In genomic region chr8:71367529-71368176, GRCm38 (mm10) we compare ENCODE assay signal across 8 mouse cellular contexts. TPM values are rescaled to one million over a fixed set of nuclear protein-coding genes. Genes with fewer than 3 reads are reported as not detected.
DNase-seq lines count a peak whose midpoint lies in the region; ATAC-seq and TF ChIP-seq lines count a peak whose summit lies in the region.

No protein-coding gene starts in this region.

- H3K27ac ChIP-seq in lung, postnatal 0 days (ENCODE audit: low read length) = peak overlapping the region; percentile 91
- H3K27ac ChIP-seq in hindbrain, embryonic 15.5 days (replicated peaks) = peak overlapping the region; percentile 97
- peak overlapping the region; percentile 93 for H3K27ac ChIP-seq in midbrain, embryonic 14.5 days (replicated peaks; ENCODE audit: low read depth, low read length)

- WGBS in lung, postnatal 0 days = 34% methylated on average over 17 of the region's 17 CpGs
- 55% methylated on average over 17 of the region's 17 CpGs for WGBS in hindbrain, embryonic 15.5 days
- WGBS in midbrain, embryonic 14.5 days = 56% methylated on average over 17 of the region's 17 CpGs

- peaks cover 5% of the 10 kb centered on the region for H3K4me1 ChIP-seq in lung, postnatal 0 days (ENCODE audit: insufficient read depth, low read depth, low read length)
- peaks cover 28% of the 10 kb centered on the region for H3K4me1 ChIP-seq in hindbrain, embryonic 15.5 days (replicated peaks)
- H3K4me1 ChIP-seq in midbrain, embryonic 14.5 days (ENCODE audit: control insufficient read depth, insufficient read depth, low read length) = peaks cover 14% of the 10 kb centered on the region

- H3K36me3 ChIP-seq in lung, postnatal 0 days (ENCODE audit: insufficient read depth, low read length) = 0 out of 2 replicates have a peak, but pooled peaks cover 7% of the 10 kb centered on the region
- H3K36me3 ChIP-seq in hindbrain, embryonic 15.5 days = no peaks in the 10 kb centered on the region
- H3K36me3 ChIP-seq in midbrain, embryonic 14.5 days (ENCODE audit: control insufficient read depth, insufficient read depth, low read length) = peaks cover 12% of the 10 kb centered on the region; the same call in 1 of the 2 replicates

- TF ChIP-seq CTCF in lung, postnatal 0 days (IDR thresholded peaks at IDR 0.05) = no peak

- H3K9ac ChIP-seq in lung, postnatal 0 days (replicated peaks; ENCODE audit: low read depth) = peak overlapping the region; percentile 57
- H3K9ac ChIP-seq in hindbrain, embryonic 15.5 days = peak overlapping the region; percentile 70
- peak overlapping the region; percentile 52 for H3K9ac ChIP-seq in midbrain, embryonic 14.5 days (replicated peaks; ENCODE audit: low read length)

- no peak for ATAC-seq in lung, postnatal 0 days
- ATAC-seq in hindbrain, embryonic 15.5 days (ENCODE audit: low FRiP score, low read depth) = 0 out of 2 replicates have a peak, but pooled peaks have one; percentile 0
- no peak for ATAC-seq in midbrain, embryonic 14.5 days (ENCODE audit: low FRiP score, low TSS enrichment)

- TF ChIP-seq EP300 in lung, postnatal 0 days (IDR thresholded peaks at IDR 0.05) = no peak

- H3K4me2 ChIP-seq in lung, postnatal 0 days (replicated peaks; ENCODE audit: low read depth, low read length) = peak overlapping the region; percentile 62
- peak overlapping the region; percentile 80 for H3K4me2 ChIP-seq in hindbrain, embryonic 15.5 days
- H3K4me2 ChIP-seq in midbrain, embryonic 14.5 days (ENCODE audit: low read length) = peak overlapping the region; percentile 73

- peak overlapping the region; percentile 67 for H3K4me3 ChIP-seq in lung, postnatal 0 days (ENCODE audit: low read depth, low read length)
- peak overlapping the region; percentile 73 for H3K4me3 ChIP-seq in hindbrain, embryonic 15.5 days
- H3K4me3 ChIP-seq in midbrain, embryonic 14.5 days (replicated peaks; ENCODE audit: low read depth, low read length) = peak overlapping the region; percentile 64

- H3K27me3 ChIP-seq in lung, postnatal 0 days (replicated peaks; ENCODE audit: insufficient read depth, low read length) = no peaks in the 10 kb centered on the region
- H3K27me3 ChIP-seq in hindbrain, embryonic 15.5 days = no peaks in the 10 kb centered on the region
- H3K27me3 ChIP-seq in midbrain, embryonic 14.5 days (ENCODE audit: control insufficient read depth, insufficient read depth, low read length) = no peaks in the 10 kb centered on the region

- DNase-seq in adrenal gland, postnatal 10 days = peak; percentile 53
- no peak for DNase-seq in adrenal gland, adult 8-10 months
- DNase-seq in lung, postnatal 0 days (ENCODE audit: low spot score) = no peak
- no peak for DNase-seq in lung, postnatal 36 days
- no peak for DNase-seq in midbrain, embryonic 14.5 days
- no peak for DNase-seq in right cerebral cortex, postnatal 25 days
- no peak for DNase-seq in urinary bladder, adult 2 months (ENCODE audit: low spot score)

- no peaks in the 10 kb centered on the region for H3K9me3 ChIP-seq in lung, postnatal 0 days (ENCODE audit: low read length)
- H3K9me3 ChIP-seq in hindbrain, embryonic 15.5 days = no peaks in the 10 kb centered on the region
- H3K9me3 ChIP-seq in midbrain, embryonic 14.5 days (ENCODE audit: control insufficient read depth, low read length) = no peaks in the 10 kb centered on the region

RNA-seq across cellular contexts. Expression of gene Use1, which starts 1.0 kb away (rescaled TPM):
- total RNA-seq in adrenal gland, postnatal 10 days (2021) = 100 to 1,000 TPM; 170 to 185 TPM
- 100 to 1,000 TPM; 203 to 262 (median 232) TPM for total RNA-seq in adrenal gland, adult 8-10 months (2022)
- polyA plus RNA-seq in lung, postnatal 0 days (2015; fragmentation: Nextera tagmentation; extraction: Ambion mirVana) = 136 and 139 TPM in 2 replicates
- polyA plus RNA-seq in hindbrain, embryonic 15.5 days (2015; fragmentation: Nextera tagmentation; extraction: Ambion mirVana) = 113 TPM in 2 replicates
- 121 TPM in 2 replicates for polyA plus RNA-seq in midbrain, embryonic 14.5 days (2014; fragmentation: Nextera tagmentation; extraction: Ambion mirVana)
- 218 and 244 TPM in 2 replicates for polyA plus RNA-seq in urinary bladder, adult 2 months (2012; rRNA removed)

RNA-seq across cellular contexts. Expression of gene Ocel1, which starts 3.4 kb away (rescaled TPM):
- 10 to 100 TPM; 15.7 to 19.9 TPM for total RNA-seq in adrenal gland, postnatal 10 days (2021)
- total RNA-seq in adrenal gland, adult 8-10 months (2022) = 10 to 100 TPM; 15.9 to 18.8 (median 17.7) TPM
- 11.1 and 11.9 TPM in 2 replicates for polyA plus RNA-seq in lung, postnatal 0 days (2015; fragmentation: Nextera tagmentation; extraction: Ambion mirVana)
- 6.6 and 7.4 TPM in 2 replicates for polyA plus RNA-seq in hindbrain, embryonic 15.5 days (2015; fragmentation: Nextera tagmentation; extraction: Ambion mirVana)
- polyA plus RNA-seq in midbrain, embryonic 14.5 days (2014; fragmentation: Nextera tagmentation; extraction: Ambion mirVana) = 4.2 and 4.3 TPM in 2 replicates
- polyA plus RNA-seq in urinary bladder, adult 2 months (2012; rRNA removed) = 10.3 and 12.0 TPM in 2 replicates

RNA-seq across cellular contexts. Expression of gene Nr2f6, which starts 14.1 kb away (rescaled TPM):
- 10 to 100 TPM; 70.5 to 80.8 TPM for total RNA-seq in adrenal gland, postnatal 10 days (2021)
- 10 to 100 TPM; 59.1 to 67.2 (median 62.7) TPM for total RNA-seq in adrenal gland, adult 8-10 months (2022)
- 61.5 and 69.4 TPM in 2 replicates for polyA plus RNA-seq in lung, postnatal 0 days (2015; fragmentation: Nextera tagmentation; extraction: Ambion mirVana)
- polyA plus RNA-seq in hindbrain, embryonic 15.5 days (2015; fragmentation: Nextera tagmentation; extraction: Ambion mirVana) = 29.3 and 31.4 TPM in 2 replicates
- 24.9 and 29.4 TPM in 2 replicates for polyA plus RNA-seq in midbrain, embryonic 14.5 days (2014; fragmentation: Nextera tagmentation; extraction: Ambion mirVana)
- 65.7 and 75.0 TPM in 2 replicates for polyA plus RNA-seq in urinary bladder, adult 2 months (2012; rRNA removed)

RNA-seq across cellular contexts. Expression of gene Ushbp1, which starts 27.9 kb away (rescaled TPM):
- total RNA-seq in adrenal gland, postnatal 10 days (2021) = 10 to 100 TPM; 28.6 to 43.1 TPM
- 10 to 100 TPM; 11.4 to 25.1 (median 18.2) TPM for total RNA-seq in adrenal gland, adult 8-10 months (2022)
- polyA plus RNA-seq in lung, postnatal 0 days (2015; fragmentation: Nextera tagmentation; extraction: Ambion mirVana) = 29.5 and 42.0 TPM in 2 replicates
- 7.6 and 7.7 TPM in 2 replicates for polyA plus RNA-seq in hindbrain, embryonic 15.5 days (2015; fragmentation: Nextera tagmentation; extraction: Ambion mirVana)
- 3.5 and 5.7 TPM in 2 replicates for polyA plus RNA-seq in midbrain, embryonic 14.5 days (2014; fragmentation: Nextera tagmentation; extraction: Ambion mirVana)
- 22.0 and 23.9 TPM in 2 replicates for polyA plus RNA-seq in urinary bladder, adult 2 months (2012; rRNA removed)

RNA-seq across cellular contexts. Expression of gene Babam1, which starts 29.0 kb away (rescaled TPM):
- total RNA-seq in adrenal gland, postnatal 10 days (2021) = 10 to 100 TPM; 85.4 to 97.4 TPM
- total RNA-seq in adrenal gland, adult 8-10 months (2022) = 100 to 1,000 TPM; 101 to 137 (median 120) TPM
- 60.8 and 62.5 TPM in 2 replicates for polyA plus RNA-seq in lung, postnatal 0 days (2015; fragmentation: Nextera tagmentation; extraction: Ambion mirVana)
- 96.4 and 99.4 TPM in 2 replicates for polyA plus RNA-seq in hindbrain, embryonic 15.5 days (2015; fragmentation: Nextera tagmentation; extraction: Ambion mirVana)
- polyA plus RNA-seq in midbrain, embryonic 14.5 days (2014; fragmentation: Nextera tagmentation; extraction: Ambion mirVana) = 78.3 and 88.4 TPM in 2 replicates
- 87.3 and 92.4 TPM in 2 replicates for polyA plus RNA-seq in urinary bladder, adult 2 months (2012; rRNA removed)
